Mouse (Mus musculus) forebrain, embryonic 11.5 days (tissue): Measurements from ENCODE around the gene Ica1l. TPM values are rescaled to one million over a fixed set of nuclear protein-coding genes. Genes with fewer than 3 reads are reported as not detected.

Source experiments
- ATAC-seq: fragments of 200-750 bp; cut with Nextera tagmentation; replicated peaks from 2 replicates; pipeline ENCODE4 v1.8.0; 2017; ENCODE audit warnings: moderate TSS enrichment; ENCODE audit not compliant: low FRiP score
- DNase-seq: peaks from one replicate; pipeline ENCODE4 v3.0.0-alpha.2; 2017; ENCODE audit warnings: low spot score
- H3K27ac ChIP-seq: fragments of 300-500 bp; sonication (generic); 2 replicates; pipeline ENCODE4 v1.5.1; 2014; ENCODE audit warnings: low read depth, low read length
- H3K27me3 ChIP-seq: fragments of 300-500 bp; sonication (generic); 2 replicates; pipeline ENCODE4 v1.6.1; 2014; ENCODE audit warnings: mild to moderate bottlenecking, low read length, mixed read lengths; ENCODE audit not compliant: control insufficient read depth, insufficient read depth
- H3K36me3 ChIP-seq: fragments of 300-500 bp; sonication (generic); 2 replicates; pipeline ENCODE4 v1.6.1; 2014; ENCODE audit warnings: mild to moderate bottlenecking, low read length, moderate library complexity, mixed read lengths; ENCODE audit not compliant: control insufficient read depth, insufficient read depth
- H3K4me1 ChIP-seq: fragments of 300-500 bp; sonication (generic); replicated peaks from 2 replicates; pipeline ENCODE4 v1.6.1; 2014; ENCODE audit warnings: low read length, mixed read lengths; ENCODE audit not compliant: control insufficient read depth, insufficient read depth
- H3K4me2 ChIP-seq: fragments of 300-500 bp; sonication (generic); 2 replicates; pipeline ENCODE4 v1.6.1; 2014; ENCODE audit warnings: low read depth, mild to moderate bottlenecking, low read length, moderate library complexity, mixed read lengths; ENCODE audit not compliant: severe bottlenecking
- H3K4me3 ChIP-seq: fragments of 300-500 bp; sonication (generic); 2 replicates; pipeline ENCODE4 v1.5.1; 2014; ENCODE audit warnings: low read depth, low read length
- H3K9ac ChIP-seq: fragments of 300-500 bp; sonication (generic); 2 replicates; pipeline ENCODE4 v1.6.1; 2014; ENCODE audit warnings: low read length
- H3K9me3 ChIP-seq: fragments of 300-500 bp; sonication (generic); 2 replicates; pipeline ENCODE4 v1.6.1; 2016; ENCODE audit warnings: low read length, mixed read lengths; ENCODE audit not compliant: control insufficient read depth
- WGBS: fragments of 180-500 bp; shearing (Covaris S2); extraction: QIAGEN DNeasy Blood & Tissue Kit; methylation state at CpG from one replicate; pipeline ENCODE4 v1.1.7; 2014; 5-methylcytosine and 5-hydroxymethylcytosine counted together
- polyA plus RNA-seq: library from polyadenylated mRNA; unstranded; fragments of >200 nt; fragmentation: Nextera tagmentation; extraction: Ambion mirVana; gene quantifications from 2 replicates; pipeline ENCODE4 v1.2.1, GENCODE M21; 2014

Ica1l gene
- polyA plus RNA-seq, 1 experiment from 2014 or later: 1.5 TPM

- H3K27ac ChIP-seq: no peak overlapping the region
- H3K9me3 ChIP-seq: no peaks in the 10 kb centered on the region
- H3K4me2 ChIP-seq: no peak overlapping the region
- WGBS: 82% methylated on average over 5 of the region's 5 CpGs
- H3K9ac ChIP-seq: no peak overlapping the region
- H3K36me3 ChIP-seq: no peaks in the 10 kb centered on the region
- no peaks in the 10 kb centered on the region for H3K27me3 ChIP-seq
- no peaks in the 10 kb centered on the region for H3K4me1 ChIP-seq
- no peak for DNase-seq
- no peak overlapping the region for H3K4me3 ChIP-seq
- ATAC-seq: no peak
Observed at GRCm38 (mm10) chr1:59997352-59997751, 45.6 kb downstream of the Ica1l start.

DNA sequence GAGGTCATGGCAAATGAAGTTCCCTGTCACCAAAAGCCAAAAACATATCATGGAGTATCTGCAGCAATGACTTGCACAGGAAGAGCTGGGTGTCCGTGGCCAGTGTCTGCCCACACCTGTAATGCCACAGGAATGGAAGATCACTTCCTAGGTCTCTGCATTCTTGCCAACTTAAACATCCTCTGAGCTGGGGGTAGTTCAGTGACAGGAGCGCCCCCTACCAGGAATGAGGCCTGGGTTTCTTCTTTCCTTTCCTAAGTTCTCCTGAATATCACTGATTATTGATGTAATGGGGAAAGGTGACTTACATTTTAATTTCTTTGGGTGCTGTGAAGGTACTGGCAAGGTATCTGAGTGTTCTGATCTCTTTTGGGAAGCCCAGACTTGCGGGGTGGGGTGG is 47.3 kb downstream of the Ica1l start:
- no peaks in the 10 kb centered on the region for H3K9me3 ChIP-seq
- no peak overlapping the region for H3K9ac ChIP-seq
- DNase-seq (peak; percentile 48), ATAC-seq (no peak)
- no peak overlapping the region for H3K4me2 ChIP-seq
- no peaks in the 10 kb centered on the region for H3K4me1 ChIP-seq
- no peaks in the 10 kb centered on the region for H3K27me3 ChIP-seq
- no peak overlapping the region for H3K4me3 ChIP-seq
- H3K36me3 ChIP-seq: no peaks in the 10 kb centered on the region
- 48% methylated on average over 3 of the region's 3 CpGs for WGBS
- H3K27ac ChIP-seq: no peak overlapping the region

- 90% methylated on average over 3 of the region's 3 CpGs for WGBS
- no peak overlapping the region for H3K4me3 ChIP-seq
Observed at GRCm38 (mm10) chr1:59987399-59988040, 55.5 kb downstream of the Ica1l start.

GRCm38 (mm10) chr1:59986626-59987025 is 56.4 kb downstream of the Ica1l start:
- H3K4me2 ChIP-seq: no peak overlapping the region
- no peaks in the 10 kb centered on the region for H3K27me3 ChIP-seq
- H3K27ac ChIP-seq: no peak overlapping the region
- no peak for ATAC-seq
- H3K4me3 ChIP-seq: no peak overlapping the region
- no peaks in the 10 kb centered on the region for H3K9me3 ChIP-seq
- no peaks in the 10 kb centered on the region for H3K4me1 ChIP-seq
- H3K9ac ChIP-seq: no peak overlapping the region
- no peak for DNase-seq
- H3K36me3 ChIP-seq: peaks cover 5% of the 10 kb centered on the region; the same call in 1 of the 2 replicates

More at GRCm38 (mm10) chr1:59987399-59988040, 55.5 kb downstream of the Ica1l start:
- peaks cover 5% of the 10 kb centered on the region; the same call in 1 of the 2 replicates for H3K36me3 ChIP-seq
- no peaks in the 10 kb centered on the region for H3K9me3 ChIP-seq
- no peak overlapping the region for H3K27ac ChIP-seq
- H3K4me2 ChIP-seq: no peak overlapping the region
- no peaks in the 10 kb centered on the region for H3K27me3 ChIP-seq
- no peak for ATAC-seq
- no peak overlapping the region for H3K9ac ChIP-seq
- no peaks in the 10 kb centered on the region for H3K4me1 ChIP-seq
- no peak for DNase-seq

DNA sequence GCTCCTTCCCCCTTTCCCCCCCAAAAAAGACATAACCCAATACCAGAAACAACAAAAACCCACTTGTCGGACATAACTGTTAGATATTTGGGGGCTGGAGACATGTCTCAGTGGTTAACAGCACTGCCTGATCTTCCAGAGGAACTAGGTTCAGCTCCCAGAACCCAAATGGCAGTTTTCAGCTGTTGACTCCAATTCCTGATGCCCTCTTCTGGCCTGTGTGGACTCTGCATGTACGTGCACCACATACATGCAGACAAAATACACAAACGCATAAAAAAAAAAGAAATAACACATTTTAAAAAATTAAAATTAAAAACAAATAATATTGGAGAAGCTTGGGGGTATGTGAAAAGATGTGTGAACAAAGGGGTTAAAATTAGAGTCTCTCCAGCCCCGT is 75.7 kb downstream of the Ica1l start:
- no peaks in the 10 kb centered on the region for H3K36me3 ChIP-seq
- WGBS: 90% methylated on average over 4 of the region's 4 CpGs

DNA sequence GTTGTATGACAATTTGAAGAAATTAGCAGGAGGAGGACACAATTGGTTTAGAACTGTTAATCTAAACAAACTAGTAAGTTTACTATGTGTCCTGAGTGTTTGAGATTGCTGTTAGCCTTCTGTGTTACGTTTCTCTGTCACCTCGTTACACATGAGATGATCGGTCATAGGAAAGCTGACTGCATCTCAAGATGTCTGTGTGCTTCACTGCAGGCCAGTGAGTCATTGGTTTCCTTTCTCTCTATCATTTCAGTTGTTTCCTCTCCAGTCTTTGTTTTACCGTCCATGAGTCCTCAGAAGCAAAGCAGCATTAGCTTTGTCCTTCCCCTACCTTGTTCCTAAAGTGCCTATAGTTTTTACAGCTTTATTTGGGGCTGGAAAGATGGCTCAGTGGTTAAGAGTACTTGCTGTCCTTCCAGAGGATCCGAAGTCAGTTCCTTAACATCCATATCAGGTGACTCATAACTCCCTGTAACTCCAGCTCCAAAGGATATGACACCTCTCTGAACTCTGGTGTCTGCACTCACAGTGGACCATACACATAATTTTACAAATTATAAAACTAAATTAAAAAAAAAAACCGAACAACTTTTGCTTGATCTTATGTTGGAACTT is 76.7 kb downstream of the Ica1l start:
- Histone ChIP-seq H3K4me3 (no peak overlapping the region), H3K4me2 (no peak overlapping the region), H3K4me1 (no peaks in the 10 kb centered on the region), H3K36me3 (no peaks in the 10 kb centered on the region), H3K9ac (no peak overlapping the region), H3K27ac (no peak overlapping the region), H3K27me3 (no peaks in the 10 kb centered on the region), H3K9me3 (no peaks in the 10 kb centered on the region)
- 88% methylated on average over 6 of the region's 6 CpGs for WGBS
- DNase-seq: no peak
- ATAC-seq: no peak

More for the DNA sequence above, 75.7 kb downstream of the Ica1l start:
- no peak for DNase-seq
- no peaks in the 10 kb centered on the region for H3K27me3 ChIP-seq
- H3K4me2 ChIP-seq: no peak overlapping the region
- no peak overlapping the region for H3K4me3 ChIP-seq
- no peak overlapping the region for H3K27ac ChIP-seq
- no peak overlapping the region for H3K9ac ChIP-seq
- no peak for ATAC-seq
- H3K9me3 ChIP-seq: no peaks in the 10 kb centered on the region
- H3K4me1 ChIP-seq: no peaks in the 10 kb centered on the region

DNA sequence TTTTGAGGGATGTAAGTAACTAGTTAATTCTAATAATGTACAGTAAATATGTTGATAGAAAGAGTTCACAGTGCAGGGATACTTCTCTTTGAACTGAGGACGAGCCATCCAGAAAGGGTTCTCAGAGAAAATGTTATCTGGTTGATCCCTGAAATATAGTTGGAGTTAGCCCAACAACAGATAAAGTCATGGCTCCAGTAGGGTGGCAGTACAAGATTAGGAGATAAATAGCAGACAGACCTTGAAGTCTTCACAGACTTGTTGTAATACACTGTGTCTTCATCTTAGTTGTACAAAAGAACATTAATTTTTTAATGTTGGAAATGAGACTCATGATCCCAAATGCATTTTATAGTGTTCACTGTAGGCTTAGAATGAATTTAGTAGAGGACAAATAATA is 83.0 kb downstream of the Ica1l start:
- no peak for DNase-seq
- Histone ChIP-seq H3K27me3 (no peaks in the 10 kb centered on the region), H3K9me3 (no peaks in the 10 kb centered on the region), H3K36me3 (no peaks in the 10 kb centered on the region; the same call in 1 of the 2 replicates), H3K4me1 (no peaks in the 10 kb centered on the region), H3K4me2 (no peak overlapping the region), H3K4me3 (no peak overlapping the region), H3K27ac (no peak overlapping the region), H3K9ac (no peak overlapping the region)
- WGBS: 89% methylated on average over 1 of the region's 1 CpGs
- ATAC-seq: no peak

- H3K4me1 ChIP-seq: no peaks in the 10 kb centered on the region
- H3K9me3 ChIP-seq: no peaks in the 10 kb centered on the region
- no peaks in the 10 kb centered on the region for H3K27me3 ChIP-seq
- H3K9ac ChIP-seq: no peak overlapping the region
- no peak overlapping the region for H3K4me3 ChIP-seq
- no peak for DNase-seq
- no peak overlapping the region for H3K4me2 ChIP-seq
- no peak overlapping the region for H3K27ac ChIP-seq
- WGBS: 90% methylated on average over 3 of the region's 3 CpGs
- no peak for ATAC-seq
- no peaks in the 10 kb centered on the region; the same call in 1 of the 2 replicates for H3K36me3 ChIP-seq
Observed at GRCm38 (mm10) chr1:59957206-59957605, 85.8 kb downstream of the Ica1l start.

GRCm38 (mm10) chr1:59947509-59947908 is 95.5 kb downstream of the Ica1l start:
- Histone ChIP-seq H3K36me3 (no peaks in the 10 kb centered on the region), H3K27me3 (no peaks in the 10 kb centered on the region), H3K27ac (no peak overlapping the region), H3K4me2 (no peak overlapping the region), H3K4me1 (no peaks in the 10 kb centered on the region), H3K9me3 (no peaks in the 10 kb centered on the region), H3K9ac (no peak overlapping the region), H3K4me3 (no peak overlapping the region)
- WGBS: 98% methylated on average over 4 of the region's 4 CpGs
- DNase-seq (no peak), ATAC-seq (no peak)
